Mouse (Mus musculus): ENCODE data around the gene Olfr357.

Gene Olfr357

GRCm38 (mm10) chr2:36993527-36993926 is at the start of gene Olfr357:
TSS of gene Olfr357 (plus strand) at chr2:36993827.
- DNase-seq: no peak

- no peak for DNase-seq
Measured at GRCm38 (mm10) chr2:36997030-36997429, 3.4 kb downstream of the Olfr357 start.

- no peak for DNase-seq
Measured at GRCm38 (mm10) chr2:37009235-37009634, 15.6 kb downstream of the Olfr357 start, which contains the start of gene Olfr358. TSS of gene Olfr358 (minus strand) at chr2:37009335.

All from embryo, embryonic 11 days (tissue).